ENCODE assay signal across 9 mouse cellular contexts in the genomic region with DNA sequence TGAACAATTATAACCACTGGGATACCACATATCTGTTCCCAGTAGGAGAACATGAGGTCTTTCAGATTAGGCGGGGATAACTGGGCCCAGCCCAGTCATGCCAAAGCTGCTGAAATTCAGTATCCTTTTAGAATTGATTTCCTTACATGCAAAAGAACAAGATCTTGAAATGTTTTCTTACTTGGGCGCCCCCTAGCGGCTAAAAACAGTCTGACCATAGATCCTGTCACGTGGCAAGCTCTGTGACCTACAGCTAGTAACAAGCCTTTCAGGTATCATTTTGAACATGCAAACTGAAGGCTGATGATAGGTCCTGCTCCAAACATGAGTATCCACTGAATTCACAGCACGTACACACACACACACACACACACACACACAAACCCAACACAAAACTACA. TPM values are rescaled to one million over a fixed set of nuclear protein-coding genes. Genes with fewer than 3 reads are reported as not detected.
DNase-seq lines count a peak whose midpoint lies in the region; ATAC-seq and TF ChIP-seq lines count a peak whose summit lies in the region.
"Had no signal": no experiment of that assay in that cellular context is flagged by ENCODE, and none has a peak within 500 bp of the region (broad histone marks: within the 10 kb centered on the region; RNA-seq: fewer than 3 reads in every experiment).

No protein-coding gene starts in this region.

- no peak overlapping the region for H3K9ac ChIP-seq in kidney, embryonic 14.5 days (ENCODE audit: low read depth, low read length)
- no peak overlapping the region for H3K9ac ChIP-seq in limb, embryonic 11.5 days (ENCODE audit: low read length)
- H3K9ac ChIP-seq: neural tube, embryonic 13.5 days had no signal

- H3K4me2 ChIP-seq in kidney, embryonic 14.5 days (replicated peaks; ENCODE audit: low read depth, low read length): no peak overlapping the region
- no peak overlapping the region for H3K4me2 ChIP-seq in limb, embryonic 11.5 days (ENCODE audit: low read depth, severe bottlenecking)
- H3K4me2 ChIP-seq: neural tube, embryonic 13.5 days had no signal

- no peak for ATAC-seq in kidney, embryonic 14.5 days (ENCODE audit: low FRiP score, low TSS enrichment)
- peak; percentile 20 for ATAC-seq in inflammation-experienced regulatory T-cells, adult 6 months
- no peak for ATAC-seq in limb, embryonic 11.5 days (ENCODE audit: insufficient number of reproducible peaks, low FRiP score, low TSS enrichment, low read depth)

- H3K4me3 ChIP-seq in kidney, adult 2 months (ENCODE audit: insufficient read depth, low read depth, low read length): no peak overlapping the region
- no peak overlapping the region for H3K4me3 ChIP-seq in kidney, embryonic 14.5 days (ENCODE audit: low read length)
- no peak overlapping the region for H3K4me3 ChIP-seq in limb, embryonic 11.5 days (ENCODE audit: low read depth, low read length)
- H3K4me3 ChIP-seq: neural tube, embryonic 13.5 days had no signal

- WGBS in kidney, adult 2 months: 4% methylated on average over 5 of the region's 5 CpGs
- 21% methylated on average over 5 of the region's 5 CpGs for WGBS in kidney, embryonic 14.5 days
- WGBS in limb, embryonic 11.5 days: 13% methylated on average over 5 of the region's 5 CpGs

- H3K4me1 ChIP-seq in kidney, adult 2 months (ENCODE audit: control insufficient read depth, insufficient read depth, low read length): peaks cover 4% of the 10 kb centered on the region; the same call in 1 of the 2 replicates
- H3K4me1 ChIP-seq in kidney, embryonic 14.5 days (ENCODE audit: control insufficient read depth, insufficient read depth, low read length): no peaks in the 10 kb centered on the region
- no peaks in the 10 kb centered on the region for H3K4me1 ChIP-seq in limb, embryonic 11.5 days (ENCODE audit: control insufficient read depth, insufficient read depth, low read length)

- no peak for TF ChIP-seq POLR2A in kidney, adult 2 months (IDR thresholded peaks at IDR 0.05; ENCODE audit: low read depth, low read length)

- H3K36me3 ChIP-seq in kidney, adult 2 months (ENCODE audit: control insufficient read depth, insufficient read depth, low read length): no peaks in the 10 kb centered on the region
- no peaks in the 10 kb centered on the region for H3K36me3 ChIP-seq in kidney, embryonic 14.5 days (ENCODE audit: control insufficient read depth, insufficient read depth, low read length)
- H3K36me3 ChIP-seq in limb, embryonic 11.5 days (ENCODE audit: control insufficient read depth, insufficient read depth, low read length): no peaks in the 10 kb centered on the region

- peak; percentile 50 for TF ChIP-seq CTCF in kidney, adult 2 months (conservative IDR thresholded peaks at IDR 0.05; ENCODE audit: insufficient read depth, insufficient read length, low read depth, low read length)

- H3K9me3 ChIP-seq in kidney, embryonic 14.5 days (ENCODE audit: control insufficient read depth, low read length): no peaks in the 10 kb centered on the region
- no peaks in the 10 kb centered on the region for H3K9me3 ChIP-seq in limb, embryonic 11.5 days (ENCODE audit: control insufficient read depth, low read length)
- H3K9me3 ChIP-seq: neural tube, embryonic 13.5 days had no signal

- no peak overlapping the region for H3K27ac ChIP-seq in kidney, adult 2 months (ENCODE audit: insufficient read depth, low read depth, low read length)
- H3K27ac ChIP-seq in kidney, embryonic 14.5 days (ENCODE audit: low read depth, low read length): no peak overlapping the region
- H3K27ac ChIP-seq in limb, embryonic 11.5 days (replicated peaks; ENCODE audit: low read depth, low read length): no peak overlapping the region
- H3K27ac ChIP-seq: neural tube, embryonic 13.5 days had no signal

- no peaks in the 10 kb centered on the region for H3K27me3 ChIP-seq in kidney, adult 2 months (replicated peaks; ENCODE audit: control insufficient read depth, insufficient read depth, low read length)
- no peaks in the 10 kb centered on the region for H3K27me3 ChIP-seq in kidney, embryonic 14.5 days (ENCODE audit: control insufficient read depth, insufficient read depth, low read length)
- no peaks in the 10 kb centered on the region for H3K27me3 ChIP-seq in limb, embryonic 11.5 days (ENCODE audit: control insufficient read depth, insufficient read depth, low read length)
- H3K27me3 ChIP-seq: neural tube, embryonic 13.5 days had no signal

- DNase-seq in kidney, adult 2 months: peak; percentile 84
- peak; percentile 53 for DNase-seq in adrenal gland, adult 8-10 months
- DNase-seq in embryo, embryonic 9.5 days (ENCODE audit: extremely low spot score): peak; percentile 60
- peak; percentile 83 for DNase-seq in limb, embryonic 11.5 days (ENCODE audit: low spot score)
- peak; percentile 76 for DNase-seq in right cerebral cortex, adult 18-20 months
- peak; percentile 34 for DNase-seq in urinary bladder, postnatal 10 days (ENCODE audit: low spot score)

RNA-seq across cellular contexts. Expression of gene Syp, which starts 7.1 kb away (rescaled TPM):
- polyA plus RNA-seq in kidney, adult 2 months (2012; rRNA removed): 8.0 and 9.2 TPM in 2 replicates
- polyA plus RNA-seq in kidney, embryonic 14.5 days (2014; fragmentation: Nextera tagmentation; extraction: Ambion mirVana): 1.4 and 1.5 TPM in 2 replicates
- 100 to 1,000 TPM in 1 of 4 experiments, 10 to 100 TPM in 3; 71.5 to 122 (median 80.3) TPM for total RNA-seq in adrenal gland, adult 8-10 months (2022)
- polyA plus RNA-seq in inflammation-experienced regulatory T-cells, adult 6 months (2017; shearing (Covaris generic)): 1 to 10 TPM; 1.8 to 7.0 (median 7.0) TPM
- polyA plus RNA-seq in limb, embryonic 11.5 days (2014; fragmentation: Nextera tagmentation; extraction: Ambion mirVana): 0.56 and 0.61 TPM in 2 replicates

RNA-seq across cellular contexts. Expression of gene Prickle3, which starts 11.7 kb away (rescaled TPM):
- polyA plus RNA-seq in kidney, adult 2 months (2012; rRNA removed): 8.9 and 9.2 TPM in 2 replicates
- polyA plus RNA-seq in kidney, embryonic 14.5 days (2014; fragmentation: Nextera tagmentation; extraction: Ambion mirVana): 6.9 and 9.7 TPM in 2 replicates
- 10 to 100 TPM in 3 of 4 experiments, 1 to 10 TPM in 1; 9.6 to 14.5 (median 12.8) TPM for total RNA-seq in adrenal gland, adult 8-10 months (2022)
- polyA plus RNA-seq in inflammation-experienced regulatory T-cells, adult 6 months (2017; shearing (Covaris generic)): 1 to 10 TPM; 4.6 to 8.3 (median 7.4) TPM
- 5.6 and 6.7 TPM in 2 replicates for polyA plus RNA-seq in limb, embryonic 11.5 days (2014; fragmentation: Nextera tagmentation; extraction: Ambion mirVana)

RNA-seq across cellular contexts. Expression of gene Plp2, which starts 25.8 kb away (rescaled TPM):
- polyA plus RNA-seq in kidney, adult 2 months (2012; rRNA removed): 72.2 and 74.1 TPM in 2 replicates
- 188 and 190 TPM in 2 replicates for polyA plus RNA-seq in kidney, embryonic 14.5 days (2014; fragmentation: Nextera tagmentation; extraction: Ambion mirVana)
- 10 to 100 TPM; 57.7 to 99.2 (median 78.7) TPM for total RNA-seq in adrenal gland, adult 8-10 months (2022)
- 100 to 1,000 TPM; 140 to 192 (median 157) TPM for polyA plus RNA-seq in inflammation-experienced regulatory T-cells, adult 6 months (2017; shearing (Covaris generic))
- polyA plus RNA-seq in limb, embryonic 11.5 days (2014; fragmentation: Nextera tagmentation; extraction: Ambion mirVana): 78.1 and 81.0 TPM in 2 replicates

RNA-seq across cellular contexts. Expression of gene Magix, which starts 35.7 kb away (rescaled TPM):
- 17.4 and 22.1 TPM in 2 replicates for polyA plus RNA-seq in kidney, adult 2 months (2012; rRNA removed)
- 0.28 and 0.29 TPM in 2 replicates for polyA plus RNA-seq in kidney, embryonic 14.5 days (2014; fragmentation: Nextera tagmentation; extraction: Ambion mirVana)
- under 1 TPM; 0.31 to 0.67 (median 0.45) TPM for total RNA-seq in adrenal gland, adult 8-10 months (2022)
- not detected for polyA plus RNA-seq in inflammation-experienced regulatory T-cells, adult 6 months (2017; shearing (Covaris generic))
- polyA plus RNA-seq in limb, embryonic 11.5 days (2014; fragmentation: Nextera tagmentation; extraction: Ambion mirVana): 0.21 TPM in 1 of 2 replicates, not detected in the other

RNA-seq across cellular contexts. Expression of gene Cacna1f, which starts 38.5 kb away (rescaled TPM):
- polyA plus RNA-seq in kidney, adult 2 months (2012; rRNA removed): 0.03 TPM in 1 of 2 replicates, not detected in the other
- polyA plus RNA-seq in kidney, embryonic 14.5 days (2014; fragmentation: Nextera tagmentation; extraction: Ambion mirVana): 0.04 TPM in 1 of 2 replicates, not detected in the other
- total RNA-seq in adrenal gland, adult 8-10 months (2022): not detected
- not detected for polyA plus RNA-seq in inflammation-experienced regulatory T-cells, adult 6 months (2017; shearing (Covaris generic))
- polyA plus RNA-seq in limb, embryonic 11.5 days (2014; fragmentation: Nextera tagmentation; extraction: Ambion mirVana): not detected in 2 replicates

Comparison
In these comparisons a context has a peak if more than half of its experiments do, and no peak if none do; other contexts are left out.
1. DNase-seq: peak in every context shown above with its lines; median percentile 84 in kidney, adult 2 months; 83 in limb, embryonic 11.5 days; 76 in right cerebral cortex, adult 18-20 months; 60 in embryo, embryonic 9.5 days; 53 in adrenal gland, adult 8-10 months; 34 in urinary bladder, postnatal 10 days.